Mouse (Mus musculus) c-Kit-positive CD71-positive TER-119-positive erythroid progenitor cells, embryonic 14.5 days (primary cell): Measurements from ENCODE around the gene Lonp2.
A peak's percentile ranks its signal among the peaks of the same experiment; 100 is the strongest.

Experiments
- DNase-seq: peaks from one replicate; pipeline ENCODE4 v3.0.0-alpha.2; 2013; ENCODE audit warnings: low spot score

Gene Lonp2

GRCm38 (mm10) chr8:86623911-86624731, at the start of gene Lonp2:
Gene Lonp2, plus strand, starts transcription at chr8:86624043.
- DNase-seq = peak; percentile 92

GRCm38 (mm10) chr8:86577547-86577946, 46.3 kb upstream of the Lonp2 start:
- DNase-seq = no peak

GRCm38 (mm10) chr8:86578076-86578475, 45.8 kb upstream of the Lonp2 start:
- DNase-seq = no peak

- DNase-seq = no peak
Observed at GRCm38 (mm10) chr8:86578693-86579092, 45.1 kb upstream of the Lonp2 start.

GRCm38 (mm10) chr8:86580458-86580857, 43.4 kb upstream of the Lonp2 start, which contains the start of gene Abcc12:
Gene Abcc12, minus strand, starts transcription at chr8:86580686.
- no peak for DNase-seq

- no peak for DNase-seq
Observed at GRCm38 (mm10) chr8:86581921-86582331, 41.9 kb upstream of the Lonp2 start.

- peak; percentile 62 for DNase-seq
Observed at GRCm38 (mm10) chr8:86585118-86585517, 38.7 kb upstream of the Lonp2 start.

- peak; percentile 57 for DNase-seq
Observed at GRCm38 (mm10) chr8:86585532-86585931, 38.3 kb upstream of the Lonp2 start.

GRCm38 (mm10) chr8:86586058-86586457, 37.8 kb upstream of the Lonp2 start:
- DNase-seq = no peak

- no peak for DNase-seq
Observed at GRCm38 (mm10) chr8:86586642-86587041, 37.2 kb upstream of the Lonp2 start.

- no peak for DNase-seq
Observed at GRCm38 (mm10) chr8:86588338-86588737, 35.5 kb upstream of the Lonp2 start.

GRCm38 (mm10) chr8:86593099-86593498, 30.7 kb upstream of the Lonp2 start:
- no peak for DNase-seq

GRCm38 (mm10) chr8:86594159-86594796, 29.6 kb upstream of the Lonp2 start:
- no peak for DNase-seq

- DNase-seq = no peak
Observed at GRCm38 (mm10) chr8:86595671-86596070, 28.2 kb upstream of the Lonp2 start.

GRCm38 (mm10) chr8:86597681-86598080, 26.2 kb upstream of the Lonp2 start:
- DNase-seq = no peak

GRCm38 (mm10) chr8:86599299-86599698, 24.5 kb upstream of the Lonp2 start:
- no peak for DNase-seq

GRCm38 (mm10) chr8:86600311-86600710, 23.5 kb upstream of the Lonp2 start:
- DNase-seq = no peak

GRCm38 (mm10) chr8:86603174-86603573, 20.7 kb upstream of the Lonp2 start:
- no peak for DNase-seq

GRCm38 (mm10) chr8:86604676-86605075, 19.2 kb upstream of the Lonp2 start:
- no peak for DNase-seq

- no peak for DNase-seq
Observed at GRCm38 (mm10) chr8:86613798-86614197, 10.0 kb upstream of the Lonp2 start.

- DNase-seq = no peak
Observed at GRCm38 (mm10) chr8:86615095-86615769, 8.6 kb upstream of the Lonp2 start.

- no peak for DNase-seq
Observed at GRCm38 (mm10) chr8:86617759-86618387, 6.0 kb upstream of the Lonp2 start.
